Mouse (Mus musculus) hindbrain, embryonic 14.5 days (tissue): Measurements from ENCODE around the gene Ttc24. TPM values are rescaled to one million over a fixed set of nuclear protein-coding genes. Genes with fewer than 3 reads are reported as not detected.

Experiments
- ATAC-seq: fragments of 200-750 bp; cut with Nextera tagmentation; 2 replicates; pipeline ENCODE4 v1.8.0; 2017; ENCODE audit warnings: moderate number of reproducible peaks, mild to moderate bottlenecking, moderate TSS enrichment, moderate library complexity; ENCODE audit not compliant: low FRiP score
- DNase-seq: peaks from one replicate; pipeline ENCODE4 v3.0.0-alpha.2; 2015; ENCODE audit warnings: low spot score
- H3K27ac ChIP-seq: fragments of 300-500 bp; sonication (generic); 2 replicates; pipeline ENCODE4 v1.5.1; 2014; ENCODE audit warnings: mild to moderate bottlenecking, moderate library complexity
- H3K27me3 ChIP-seq: fragments of 300-500 bp; sonication (generic); 2 replicates; pipeline ENCODE4 v1.6.1; 2014; ENCODE audit warnings: mild to moderate bottlenecking, low read length, mixed read lengths; ENCODE audit not compliant: control insufficient read depth, insufficient read depth
- H3K36me3 ChIP-seq: fragments of 300-500 bp; sonication (generic); replicated peaks from 2 replicates; pipeline ENCODE4 v1.6.1; 2014; ENCODE audit not compliant: control insufficient read depth, insufficient read depth
- H3K4me1 ChIP-seq: fragments of 300-500 bp; sonication (generic); replicated peaks from 2 replicates; pipeline ENCODE4 v1.6.1; 2014; ENCODE audit warnings: antibody characterized with exemption, low read length, mixed read lengths; ENCODE audit not compliant: control insufficient read depth, insufficient read depth
- H3K4me2 ChIP-seq: fragments of 300-500 bp; sonication (generic); replicated peaks from 2 replicates; pipeline ENCODE4 v1.6.1; 2014; ENCODE audit warnings: mild to moderate bottlenecking, moderate library complexity
- H3K4me3 ChIP-seq: fragments of 300-500 bp; sonication (generic); replicated peaks from 2 replicates; pipeline ENCODE4 v1.5.1; 2014; ENCODE audit warnings: mild to moderate bottlenecking, low read length
- H3K9ac ChIP-seq: fragments of 300-500 bp; sonication (generic); 2 replicates; pipeline ENCODE4 v1.6.1; 2014
- H3K9me3 ChIP-seq: fragments of 300-500 bp; sonication (generic); 2 replicates; pipeline ENCODE4 v1.6.1; 2016; ENCODE audit warnings: low read length; ENCODE audit not compliant: control insufficient read depth
- WGBS: fragments of 180-500 bp; shearing (Covaris S2); extraction: QIAGEN DNeasy Blood & Tissue Kit; methylation state at CpG from one replicate; pipeline ENCODE4 v1.1.7; 2014; 5-methylcytosine and 5-hydroxymethylcytosine counted together
- polyA plus RNA-seq: library from polyadenylated mRNA; unstranded; fragments of >200 nt; fragmentation: Nextera tagmentation; extraction: Ambion mirVana; gene quantifications from 2 replicates; pipeline ENCODE4 v1.2.1, GENCODE M21; 2014

Gene Ttc24
- polyA plus RNA-seq, 1 experiment from 2014 or later, result not detected

DNA sequence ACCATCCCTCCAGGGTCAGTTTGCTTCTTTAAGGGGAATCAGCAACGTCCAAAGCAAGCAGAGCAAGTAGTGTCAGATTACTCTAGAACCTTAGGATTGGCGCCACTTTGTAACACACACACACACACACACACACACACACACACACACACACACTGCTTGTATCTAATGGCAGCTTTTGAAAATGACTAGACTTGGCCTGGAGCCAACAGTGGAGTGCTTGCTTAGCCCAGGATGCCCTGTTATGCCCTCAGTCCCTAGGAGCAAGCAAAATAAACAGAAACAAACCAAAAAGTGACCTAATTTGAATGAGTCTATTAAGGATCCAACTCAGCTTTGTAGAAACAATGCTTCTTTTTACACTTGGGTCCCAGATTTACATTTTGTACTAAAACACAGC is 9.7 kb downstream of the Ttc24 start:
- no peak overlapping the region for H3K4me3 ChIP-seq
- H3K4me2 ChIP-seq, result no peak overlapping the region
- no peaks in the 10 kb centered on the region for H3K27me3 ChIP-seq
- no peak overlapping the region for H3K9ac ChIP-seq
- DNase-seq, result no peak
- no peaks in the 10 kb centered on the region for H3K9me3 ChIP-seq
- H3K4me1 ChIP-seq, result no peaks in the 10 kb centered on the region
- H3K36me3 ChIP-seq, result no peaks in the 10 kb centered on the region
- 49% methylated on average over 2 of the region's 2 CpGs for WGBS
- no peak overlapping the region for H3K27ac ChIP-seq
- ATAC-seq, result no peak

DNA sequence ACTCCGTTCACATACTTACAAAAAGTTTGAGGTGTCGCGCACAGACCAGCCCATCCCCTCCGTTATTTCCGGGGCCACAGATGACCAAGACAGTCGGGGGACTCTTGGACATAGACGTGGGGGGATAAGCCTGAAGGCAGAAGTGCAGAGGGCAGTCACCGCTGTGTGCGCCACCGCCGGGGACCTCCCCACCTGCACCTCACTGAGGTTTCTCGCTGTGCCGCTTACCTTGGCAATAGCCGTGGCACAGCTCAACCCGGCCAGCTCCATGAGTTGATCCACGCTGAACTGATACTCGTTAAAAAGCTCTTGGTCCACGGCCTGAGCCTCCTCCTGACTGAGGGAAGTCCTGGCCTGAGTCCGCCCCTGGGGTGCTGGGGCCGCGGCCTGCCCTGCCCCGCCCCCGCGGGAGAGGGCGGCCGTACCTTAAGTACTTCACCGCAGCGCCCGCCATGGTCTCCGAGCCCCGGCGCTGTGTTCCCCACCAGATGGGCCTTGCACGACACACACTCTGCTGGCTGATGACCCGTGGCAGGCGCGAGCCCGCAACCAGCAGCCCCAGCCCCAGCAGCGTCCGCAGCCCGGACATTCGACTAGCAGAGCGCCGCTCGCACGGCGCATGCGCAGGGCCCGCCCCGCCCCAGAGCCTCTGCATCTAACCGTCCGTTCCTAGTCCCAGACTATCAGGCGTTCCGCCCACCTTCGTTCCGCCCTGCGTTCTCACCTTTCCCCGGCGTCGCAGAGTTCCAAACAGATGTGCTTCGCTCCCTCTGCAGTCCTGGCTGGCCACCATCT is 20.0 kb downstream of the Ttc24 start, which contains the start of gene Naxe:
Gene Naxe, minus strand, starts transcription at position 594 of the 795 bp plus-strand sequence.
- peaks cover 14% of the 10 kb centered on the region for H3K4me1 ChIP-seq
- peaks cover 34% of the 10 kb centered on the region for H3K36me3 ChIP-seq
- H3K9me3 ChIP-seq, result no peaks in the 10 kb centered on the region
- H3K9ac ChIP-seq, result peak within 1 kb of the TSS; percentile 94
- ATAC-seq, result peak; percentile 96
- peak within 1 kb of the TSS; percentile 98 for H3K4me3 ChIP-seq
- H3K27ac ChIP-seq, result peak within 1 kb of the TSS; percentile 74
- WGBS, result 2% methylated on average over 60 of the region's 60 CpGs
- H3K4me2 ChIP-seq, result peak within 1 kb of the TSS; percentile 94
- H3K27me3 ChIP-seq, result no peaks in the 10 kb centered on the region
- peak; percentile 89 for DNase-seq

DNA sequence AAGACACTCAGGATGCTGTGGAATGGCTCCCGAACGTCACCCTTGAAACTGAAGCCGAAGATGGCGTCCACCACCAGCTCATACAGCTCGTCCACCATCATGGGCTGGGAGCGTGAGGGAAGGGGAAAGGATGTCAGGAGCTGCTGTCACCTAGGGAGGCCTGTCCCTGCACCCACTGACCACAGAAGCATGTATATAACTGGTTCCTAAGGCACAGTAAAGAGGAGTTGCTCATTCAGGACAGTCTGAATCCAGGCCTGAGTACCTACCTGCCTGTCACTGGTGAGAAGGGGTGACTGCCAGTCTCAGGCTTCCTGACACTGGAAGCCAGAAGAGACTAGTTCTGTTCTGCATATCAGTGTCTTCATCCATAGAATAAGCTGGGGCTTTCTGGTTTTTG is 21.1 kb downstream of the Ttc24 start:
- 89% methylated on average over 6 of the region's 6 CpGs for WGBS
- ATAC-seq (no peak), DNase-seq (no peak)
- H3K4me2 ChIP-seq, result peak overlapping the region; percentile 94
- no peaks in the 10 kb centered on the region for H3K27me3 ChIP-seq
- peak overlapping the region; percentile 98; the same call in 1 of the 2 replicates for H3K4me3 ChIP-seq
- H3K9ac ChIP-seq, result peak overlapping the region; percentile 94; the same call in 1 of the 2 replicates
- H3K27ac ChIP-seq, result no peak overlapping the region
- peaks cover 44% of the 10 kb centered on the region for H3K36me3 ChIP-seq
- H3K4me1 ChIP-seq, result peaks cover 14% of the 10 kb centered on the region
- no peaks in the 10 kb centered on the region for H3K9me3 ChIP-seq

DNA sequence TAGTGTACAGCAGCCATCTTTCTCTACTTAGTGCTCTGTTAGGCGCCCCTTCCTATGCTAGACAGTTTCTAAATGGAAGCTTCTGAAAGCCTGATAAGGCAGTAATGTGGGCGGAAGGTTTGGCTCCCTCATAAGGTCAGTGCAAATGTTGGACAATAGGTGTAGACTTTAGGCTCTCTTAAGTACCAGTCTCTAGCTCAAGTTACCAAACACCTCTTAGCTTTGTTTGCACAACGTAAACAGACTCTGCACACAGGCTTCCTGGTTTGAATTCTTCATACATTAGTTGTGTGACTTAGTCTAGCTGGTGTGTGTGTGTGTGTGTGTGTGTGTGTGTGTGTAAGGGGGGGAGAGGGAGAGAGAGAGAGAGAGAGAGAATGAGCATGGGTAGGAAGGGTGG is 28.6 kb downstream of the Ttc24 start:
- ATAC-seq (no peak), DNase-seq (no peak)
- no peak overlapping the region for H3K9ac ChIP-seq
- no peak overlapping the region for H3K27ac ChIP-seq
- no peaks in the 10 kb centered on the region for H3K9me3 ChIP-seq
- no peak overlapping the region for H3K4me2 ChIP-seq
- H3K4me3 ChIP-seq, result no peak overlapping the region
- no peaks in the 10 kb centered on the region for H3K27me3 ChIP-seq
- 89% methylated on average over 3 of the region's 3 CpGs for WGBS
- H3K36me3 ChIP-seq, result peaks cover 39% of the 10 kb centered on the region
- no peaks in the 10 kb centered on the region for H3K4me1 ChIP-seq

DNA sequence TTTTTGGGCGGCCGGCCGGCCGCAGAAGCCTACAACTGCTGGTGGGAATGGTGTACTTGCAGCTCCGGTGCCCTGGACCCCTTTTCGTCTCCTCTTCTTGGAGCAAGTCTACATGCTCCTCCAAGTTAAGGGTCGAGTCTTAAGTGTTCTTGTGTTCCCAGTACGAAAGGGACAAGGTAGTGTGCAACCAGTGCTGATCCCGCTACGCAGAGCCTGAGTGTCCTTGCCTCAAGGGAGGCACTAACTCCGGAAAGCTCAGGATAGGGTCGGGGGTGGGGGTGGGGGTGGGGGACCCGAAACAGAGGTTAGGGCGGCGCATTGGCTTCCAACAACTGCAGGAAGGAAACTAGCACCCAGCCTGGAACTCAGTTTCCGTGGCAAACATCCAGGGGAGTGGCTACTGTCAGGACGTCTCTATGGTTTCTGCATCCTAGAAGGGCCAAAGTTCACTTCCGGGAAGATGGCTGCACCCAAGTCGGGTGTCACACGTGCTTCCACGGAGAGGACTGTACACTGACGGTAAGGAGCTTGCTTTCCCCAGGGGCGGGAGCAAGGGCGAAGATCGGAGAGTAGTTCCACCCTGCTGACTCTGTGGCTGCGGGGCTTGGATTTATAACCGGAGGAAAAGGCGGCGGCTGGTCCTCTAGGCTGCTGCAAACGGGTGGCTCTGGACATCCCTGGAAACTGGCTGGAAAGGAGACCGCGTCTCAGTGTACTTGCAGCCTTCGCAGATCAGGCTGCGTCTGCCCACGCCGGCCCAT is 35.3 kb downstream of the Ttc24 start, which contains the start of gene Gpatch4:
Gene Gpatch4, plus strand, starts transcription at position 448 of the 761 bp plus-strand sequence.
- ATAC-seq (peak; percentile 78), DNase-seq (peak; percentile 99)
- 9% methylated on average over 36 of the region's 36 CpGs for WGBS
- H3K4me3 ChIP-seq, result peak within 1 kb of the TSS; percentile 74
- peak within 1 kb of the TSS; percentile 65 for H3K9ac ChIP-seq
- H3K27ac ChIP-seq, result peak within 1 kb of the TSS; percentile 53
- peaks cover 9% of the 10 kb centered on the region for H3K4me1 ChIP-seq
- H3K27me3 ChIP-seq, result peaks cover 13% of the 10 kb centered on the region; the same call in 1 of the 2 replicates
- no peaks in the 10 kb centered on the region for H3K36me3 ChIP-seq
- no peaks in the 10 kb centered on the region for H3K9me3 ChIP-seq
- H3K4me2 ChIP-seq, result peak within 1 kb of the TSS; percentile 51

DNA sequence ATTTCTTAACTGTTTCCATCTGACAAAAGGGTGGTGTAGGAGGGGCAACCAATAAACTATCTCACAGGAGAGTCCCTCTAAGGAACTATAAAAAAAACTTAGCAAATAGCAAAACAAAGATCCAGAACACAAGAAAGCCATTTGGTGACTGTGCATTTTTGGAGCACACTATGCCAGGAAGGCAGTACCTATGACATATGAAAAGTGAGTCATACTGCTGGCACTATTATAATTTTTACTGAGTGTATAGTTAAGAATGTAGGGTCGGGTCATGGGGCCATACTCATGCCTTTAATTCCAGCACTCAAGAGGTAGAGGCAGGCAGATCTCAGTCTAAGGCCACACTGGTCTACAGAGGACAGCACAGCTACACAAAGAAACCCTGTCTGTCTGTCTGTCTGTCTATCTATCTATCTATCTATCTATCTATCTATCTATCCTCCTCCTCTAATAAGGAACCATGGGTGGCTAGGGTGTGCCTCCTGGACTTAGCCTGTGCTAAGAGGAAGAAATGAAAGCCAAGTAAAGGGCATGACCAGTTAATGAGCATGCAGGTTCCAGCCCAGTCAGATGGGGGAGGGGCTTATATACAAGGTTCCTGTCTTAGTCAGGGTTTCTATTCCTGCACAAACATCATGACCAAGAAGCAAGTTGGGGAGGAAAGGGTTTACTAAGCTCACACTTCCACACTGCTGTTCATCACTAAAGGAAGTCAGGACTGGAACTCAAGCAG is 42.4 kb downstream of the Ttc24 start:
- 65% methylated on average over 1 of the region's 1 CpGs for WGBS
- no peak for ATAC-seq

DNA sequence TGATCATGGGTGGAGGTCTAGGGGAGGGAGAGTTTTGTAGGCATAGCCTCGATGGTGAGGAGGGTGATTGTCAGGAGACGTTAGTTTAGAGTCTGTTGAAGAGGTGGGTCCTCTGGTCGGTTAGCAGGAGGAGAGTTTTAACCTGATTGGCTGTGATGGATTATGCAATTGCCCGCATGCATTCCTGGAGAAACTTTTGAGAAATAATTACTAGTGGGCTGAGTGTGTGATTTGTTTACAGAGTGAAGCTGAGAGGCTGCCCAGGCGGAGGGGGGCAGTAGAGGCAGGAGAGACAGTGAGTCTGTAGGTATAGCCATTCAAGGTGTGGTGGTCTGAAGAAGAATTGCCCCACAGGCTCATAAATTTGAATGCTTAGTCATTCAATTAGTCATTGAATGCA is 44.6 kb downstream of the Ttc24 start:
- Histone ChIP-seq H3K27me3 (0 out of 2 replicates have a peak, but pooled peaks cover 10% of the 10 kb centered on the region), H3K9ac (no peak overlapping the region), H3K4me1 (no peaks in the 10 kb centered on the region), H3K36me3 (no peaks in the 10 kb centered on the region), H3K27ac (no peak overlapping the region), H3K9me3 (no peaks in the 10 kb centered on the region), H3K4me2 (no peak overlapping the region), H3K4me3 (no peak overlapping the region)
- no peak for ATAC-seq
- WGBS, result 77% methylated on average over 5 of the region's 5 CpGs
- no peak for DNase-seq

More for the DNA sequence above, 42.4 kb downstream of the Ttc24 start:
- no peaks in the 10 kb centered on the region for H3K9me3 ChIP-seq
- no peak overlapping the region for H3K4me2 ChIP-seq
- no peak for DNase-seq
- H3K9ac ChIP-seq, result no peak overlapping the region
- no peak overlapping the region for H3K4me3 ChIP-seq
- no peak overlapping the region for H3K27ac ChIP-seq
- no peaks in the 10 kb centered on the region for H3K36me3 ChIP-seq
- peaks cover 12% of the 10 kb centered on the region; the same call in 1 of the 2 replicates for H3K27me3 ChIP-seq
- H3K4me1 ChIP-seq, result no peaks in the 10 kb centered on the region

DNA sequence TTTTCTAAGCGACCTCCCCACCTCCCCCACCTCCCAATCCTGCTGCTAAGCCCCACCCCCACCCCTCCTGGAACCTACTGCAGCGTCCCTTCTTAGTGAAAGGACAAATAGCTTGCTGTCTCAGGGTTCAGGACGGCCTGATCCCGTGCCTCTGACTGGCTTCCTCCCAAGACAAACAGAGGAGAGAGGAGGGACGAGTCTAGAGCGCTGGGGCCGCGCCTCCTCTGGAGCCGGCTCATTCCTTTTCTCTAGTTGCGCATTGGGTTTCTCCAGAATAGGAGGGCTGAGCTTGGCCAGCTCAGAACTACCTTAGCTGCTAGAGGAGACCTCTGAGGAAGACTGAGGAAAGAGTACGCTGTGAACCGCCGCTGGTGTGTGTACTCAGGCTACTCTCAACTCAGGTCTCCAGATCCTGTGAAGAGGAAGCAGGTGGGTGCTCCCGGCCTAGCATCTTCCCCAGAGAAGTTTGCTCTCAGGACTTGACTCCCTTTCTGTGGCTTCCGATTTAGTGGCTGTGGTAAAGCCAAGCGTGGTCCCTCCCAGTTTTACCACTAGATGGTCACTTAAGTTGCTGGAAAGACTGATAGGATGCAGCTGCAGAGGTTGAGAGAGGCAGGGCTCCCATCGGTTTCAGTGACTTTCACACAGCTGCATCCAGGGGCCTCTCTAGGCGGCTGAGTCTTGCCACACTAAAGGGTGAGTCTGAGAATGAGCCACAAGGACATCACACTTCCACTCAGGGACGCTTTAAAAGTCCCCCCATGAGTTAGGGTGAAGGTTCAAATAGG is 47.3 kb downstream of the Ttc24 start:
- H3K4me3 ChIP-seq, result no peak overlapping the region
- H3K36me3 ChIP-seq, result no peaks in the 10 kb centered on the region
- no peak for ATAC-seq
- 22% methylated on average over 19 of the region's 19 CpGs for WGBS
- no peaks in the 10 kb centered on the region for H3K4me1 ChIP-seq
- no peak for DNase-seq
- no peak overlapping the region for H3K4me2 ChIP-seq
- H3K27me3 ChIP-seq, result peaks cover 17% of the 10 kb centered on the region
- no peaks in the 10 kb centered on the region for H3K9me3 ChIP-seq
- H3K9ac ChIP-seq, result no peak overlapping the region
- no peak overlapping the region for H3K27ac ChIP-seq
